Mouse (Mus musculus): ENCODE results near the gene 4930507D05Rik. TPM values are rescaled to one million over a fixed set of nuclear protein-coding genes. Genes with fewer than 3 reads are reported as not detected.

Gene 4930507D05Rik
- polyA plus RNA-seq (2016; fragmentation: Nextera tagmentation; extraction: Ambion mirVana), result 0.64 and 0.69 TPM in 2 replicates

GRCm38 (mm10) chr10:62449364-62450279, at the start of gene 4930507D05Rik, which contains the start of gene Supv3l1:
4930507D05Rik (plus strand) TSS chr10:62449489.
Supv3l1 (minus strand) TSS chr10:62449738.
- under 1% methylated on average over 73 of the region's 73 CpGs for WGBS
- H3K9me3 ChIP-seq, result no peaks in the 10 kb centered on the region
- H3K27ac ChIP-seq, result peak within 1 kb of the TSS; percentile 98
- peak within 1 kb of the TSS; percentile 97 for H3K4me3 ChIP-seq
- DNase-seq (ENCODE audit: extremely low spot score, low spot score), result peak; percentile 88
- H3K4me1 ChIP-seq, result peaks cover 21% of the 10 kb centered on the region
- H3K36me3 ChIP-seq (replicated peaks), result peaks cover 35% of the 10 kb centered on the region
- no peaks in the 10 kb centered on the region for H3K27me3 ChIP-seq (ENCODE audit: poor library complexity, severe bottlenecking)

- DNase-seq (ENCODE audit: extremely low spot score, low spot score), result no peak
- no peaks in the 10 kb centered on the region for H3K9me3 ChIP-seq
- H3K27ac ChIP-seq, result no peak overlapping the region
- peaks cover 10% of the 10 kb centered on the region for H3K27me3 ChIP-seq (ENCODE audit: poor library complexity, severe bottlenecking)
- H3K36me3 ChIP-seq (replicated peaks), result no peaks in the 10 kb centered on the region
- H3K4me1 ChIP-seq, result peaks cover 6% of the 10 kb centered on the region
- no peak overlapping the region for H3K4me3 ChIP-seq
- 86% methylated on average over 19 of the region's 19 CpGs for WGBS
Observed at GRCm38 (mm10) chr10:62401641-62402111, 47.6 kb upstream of the 4930507D05Rik start.

- H3K4me1 ChIP-seq, result peaks cover 6% of the 10 kb centered on the region
- 58% methylated on average over 14 of the region's 14 CpGs for WGBS
- DNase-seq (ENCODE audit: extremely low spot score, low spot score), result no peak
- peak overlapping the region; percentile 24; the same call in 1 of the 2 replicates for H3K4me3 ChIP-seq
- H3K27ac ChIP-seq, result no peak overlapping the region
- no peaks in the 10 kb centered on the region for H3K36me3 ChIP-seq (replicated peaks)
- H3K27me3 ChIP-seq (ENCODE audit: poor library complexity, severe bottlenecking), result peaks cover 10% of the 10 kb centered on the region
- H3K9me3 ChIP-seq, result no peaks in the 10 kb centered on the region
Observed at GRCm38 (mm10) chr10:62404901-62405300, 44.4 kb upstream of the 4930507D05Rik start.

- peaks cover 26% of the 10 kb centered on the region for H3K4me1 ChIP-seq
- H3K36me3 ChIP-seq (replicated peaks), result no peaks in the 10 kb centered on the region
- peaks cover 6% of the 10 kb centered on the region; the same call in 1 of the 2 replicates for H3K27me3 ChIP-seq (ENCODE audit: poor library complexity, severe bottlenecking)
- no peak overlapping the region for H3K27ac ChIP-seq
- WGBS, result 19% methylated on average over 5 of the region's 5 CpGs
- DNase-seq (ENCODE audit: extremely low spot score, low spot score), result peak; percentile 64
- no peak overlapping the region for H3K4me3 ChIP-seq
- no peaks in the 10 kb centered on the region for H3K9me3 ChIP-seq
Observed at GRCm38 (mm10) chr10:62410943-62411342, 38.3 kb upstream of the 4930507D05Rik start.

- Histone ChIP-seq H3K4me3 (no peak overlapping the region), H3K9me3 (no peaks in the 10 kb centered on the region), H3K4me1 (peaks cover 26% of the 10 kb centered on the region), H3K27me3 (ENCODE audit: poor library complexity, severe bottlenecking) (peaks cover 6% of the 10 kb centered on the region; the same call in 1 of the 2 replicates), H3K36me3 (replicated peaks) (no peaks in the 10 kb centered on the region), H3K27ac (no peak overlapping the region)
- WGBS, result 70% methylated on average over 19 of the region's 19 CpGs
- no peak for DNase-seq (ENCODE audit: extremely low spot score, low spot score)
Observed at GRCm38 (mm10) chr10:62411431-62412410, 37.6 kb upstream of the 4930507D05Rik start.

- no peak overlapping the region for H3K4me3 ChIP-seq
- no peaks in the 10 kb centered on the region for H3K9me3 ChIP-seq
- H3K27ac ChIP-seq, result no peak overlapping the region
- 41% methylated on average over 8 of the region's 8 CpGs for WGBS
- H3K27me3 ChIP-seq (ENCODE audit: poor library complexity, severe bottlenecking), result peaks cover 6% of the 10 kb centered on the region; the same call in 1 of the 2 replicates
- H3K4me1 ChIP-seq, result peaks cover 26% of the 10 kb centered on the region
- H3K36me3 ChIP-seq (replicated peaks), result no peaks in the 10 kb centered on the region
- DNase-seq (ENCODE audit: extremely low spot score, low spot score), result no peak
Observed at GRCm38 (mm10) chr10:62412906-62413605, 36.2 kb upstream of the 4930507D05Rik start.

- no peak overlapping the region for H3K27ac ChIP-seq
- no peak overlapping the region for H3K4me3 ChIP-seq
- no peak for DNase-seq (ENCODE audit: extremely low spot score, low spot score)
- peaks cover 6% of the 10 kb centered on the region; the same call in 1 of the 2 replicates for H3K27me3 ChIP-seq (ENCODE audit: poor library complexity, severe bottlenecking)
- H3K9me3 ChIP-seq, result no peaks in the 10 kb centered on the region
- peaks cover 31% of the 10 kb centered on the region for H3K4me1 ChIP-seq
- H3K36me3 ChIP-seq (replicated peaks), result no peaks in the 10 kb centered on the region
- WGBS, result 59% methylated on average over 4 of the region's 4 CpGs
Observed at GRCm38 (mm10) chr10:62413606-62413982, 35.7 kb upstream of the 4930507D05Rik start.

- Histone ChIP-seq H3K27ac (no peak overlapping the region), H3K27me3 (ENCODE audit: poor library complexity, severe bottlenecking) (0 out of 2 replicates have a peak, but pooled peaks cover 3% of the 10 kb centered on the region), H3K4me1 (peaks cover 18% of the 10 kb centered on the region), H3K9me3 (no peaks in the 10 kb centered on the region), H3K4me3 (no peak overlapping the region), H3K36me3 (replicated peaks) (no peaks in the 10 kb centered on the region)
- WGBS, result 56% methylated on average over 7 of the region's 7 CpGs
- DNase-seq (ENCODE audit: extremely low spot score, low spot score), result no peak
Observed at GRCm38 (mm10) chr10:62418831-62419356, 30.4 kb upstream of the 4930507D05Rik start.

GRCm38 (mm10) chr10:62419422-62419821, 29.9 kb upstream of the 4930507D05Rik start:
- DNase-seq (ENCODE audit: extremely low spot score, low spot score), result no peak
- 85% methylated on average over 5 of the region's 5 CpGs for WGBS
- peaks cover 18% of the 10 kb centered on the region for H3K4me1 ChIP-seq
- H3K4me3 ChIP-seq, result no peak overlapping the region
- H3K9me3 ChIP-seq, result no peaks in the 10 kb centered on the region
- no peak overlapping the region for H3K27ac ChIP-seq
- H3K27me3 ChIP-seq (ENCODE audit: poor library complexity, severe bottlenecking), result 0 out of 2 replicates have a peak, but pooled peaks cover 3% of the 10 kb centered on the region
- no peaks in the 10 kb centered on the region for H3K36me3 ChIP-seq (replicated peaks)

GRCm38 (mm10) chr10:62420399-62420798, 28.9 kb upstream of the 4930507D05Rik start:
- DNase-seq (ENCODE audit: extremely low spot score, low spot score), result no peak
- peaks cover 20% of the 10 kb centered on the region for H3K4me1 ChIP-seq
- H3K27me3 ChIP-seq (ENCODE audit: poor library complexity, severe bottlenecking), result 0 out of 2 replicates have a peak, but pooled peaks cover 3% of the 10 kb centered on the region
- H3K36me3 ChIP-seq (replicated peaks), result no peaks in the 10 kb centered on the region
- 84% methylated on average over 6 of the region's 6 CpGs for WGBS
- no peak overlapping the region for H3K4me3 ChIP-seq
- no peak overlapping the region for H3K27ac ChIP-seq
- H3K9me3 ChIP-seq, result no peaks in the 10 kb centered on the region

GRCm38 (mm10) chr10:62421127-62421526, 28.2 kb upstream of the 4930507D05Rik start:
- H3K27ac ChIP-seq, result no peak overlapping the region
- 95% methylated on average over 3 of the region's 3 CpGs for WGBS
- DNase-seq (ENCODE audit: extremely low spot score, low spot score), result no peak
- 0 out of 2 replicates have a peak, but pooled peaks cover 3% of the 10 kb centered on the region for H3K27me3 ChIP-seq (ENCODE audit: poor library complexity, severe bottlenecking)
- no peaks in the 10 kb centered on the region for H3K9me3 ChIP-seq
- H3K4me1 ChIP-seq, result peaks cover 24% of the 10 kb centered on the region
- no peaks in the 10 kb centered on the region for H3K36me3 ChIP-seq (replicated peaks)
- H3K4me3 ChIP-seq, result no peak overlapping the region

Measured in forebrain, embryonic 10.5 days (tissue).